Mouse (Mus musculus): ENCODE results near the gene Ntsr2. TPM values are rescaled to one million over a fixed set of nuclear protein-coding genes. Genes with fewer than 3 reads are reported as not detected.

Ntsr2 gene
- polyA plus RNA-seq, 1 experiment from 2014 or later = 1.6 TPM

Other genes starting within 250 kb of the Ntsr2 start
- gene Lpin1, start 42.4 kb upstream of the Ntsr2 start, polyA plus RNA-seq (2015; fragmentation: Nextera tagmentation; extraction: Ambion mirVana) = 22.2 and 22.6 TPM in 2 replicates
- 1.4 and 1.7 TPM in 2 replicates for gene Greb1, start 147.5 kb downstream of the Ntsr2 start, polyA plus RNA-seq (2015; fragmentation: Nextera tagmentation; extraction: Ambion mirVana)
- gene E2f6, start 157.6 kb downstream of the Ntsr2 start, polyA plus RNA-seq (2015; fragmentation: Nextera tagmentation; extraction: Ambion mirVana) = 29.8 and 30.1 TPM in 2 replicates
- gene Rock2, start 241.5 kb downstream of the Ntsr2 start, polyA plus RNA-seq (2015; fragmentation: Nextera tagmentation; extraction: Ambion mirVana) = 14.9 and 15.6 TPM in 2 replicates

All from midbrain, embryonic 15.5 days (tissue).